Mouse (Mus musculus): ENCODE results near the gene Limch1.

The Limch1 gene

DNA sequence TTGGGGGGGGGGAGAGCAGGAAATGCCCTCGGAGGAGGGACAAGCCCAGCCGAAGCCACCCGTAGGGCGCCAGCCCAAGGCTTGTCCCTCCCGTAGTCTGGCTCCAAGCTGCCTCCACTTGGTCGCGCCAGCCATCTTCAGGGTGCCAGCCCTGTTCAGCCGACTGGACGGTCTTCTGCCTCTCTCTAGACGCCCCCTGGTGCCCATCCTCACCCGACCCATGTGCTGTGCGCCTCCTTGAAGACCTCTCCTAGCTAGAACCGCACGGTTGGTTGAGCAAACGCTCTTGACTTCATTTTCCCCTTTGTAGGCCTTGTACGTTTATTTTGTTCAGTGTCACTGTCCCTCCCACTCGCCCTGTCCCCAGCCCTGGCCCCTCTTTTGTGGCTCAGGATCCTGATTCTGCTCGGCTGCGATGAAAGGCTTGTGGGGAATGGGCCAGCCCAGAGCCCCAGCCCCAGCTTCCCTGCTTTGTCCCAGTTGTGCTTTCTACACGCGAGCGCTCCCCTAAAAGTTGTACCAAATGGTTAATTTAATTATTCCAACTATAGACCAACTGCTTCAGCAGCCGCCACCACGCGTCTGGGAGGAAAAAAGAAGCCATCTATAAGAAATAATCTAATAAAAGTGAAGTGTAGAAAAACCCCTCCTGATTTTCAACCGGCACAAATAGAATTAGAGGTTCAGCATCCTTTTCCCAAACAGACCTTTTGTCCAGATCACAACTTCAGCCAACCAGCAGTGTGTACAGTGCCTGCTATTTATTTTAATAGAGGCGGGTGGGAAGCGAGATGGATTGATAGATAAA, 356.4 kb downstream of the Limch1 start:
- DNase-seq (ENCODE audit: low spot score in 2 of 2) = no peak

DNA sequence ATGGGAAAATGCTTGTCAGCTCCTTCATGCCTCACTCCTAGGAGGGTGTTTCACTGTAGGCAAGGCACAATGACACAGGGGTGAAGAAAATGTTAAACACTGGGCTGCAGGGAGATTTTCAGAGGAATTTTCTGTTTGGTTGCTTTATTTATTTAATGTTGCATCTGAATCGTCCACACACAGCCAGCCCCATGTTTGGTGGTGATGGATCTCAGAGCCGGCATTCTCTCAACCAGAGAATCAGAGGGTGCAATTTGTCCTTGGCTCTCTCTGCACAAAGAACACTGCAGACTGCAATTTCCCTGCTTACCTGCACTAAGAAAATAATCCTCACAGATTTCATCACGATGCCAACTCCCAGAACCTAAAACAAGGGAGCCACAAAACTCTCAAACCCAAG, 357.4 kb downstream of the Limch1 start:
- no peak for DNase-seq (ENCODE audit: low spot score in 2 of 2)

DNA sequence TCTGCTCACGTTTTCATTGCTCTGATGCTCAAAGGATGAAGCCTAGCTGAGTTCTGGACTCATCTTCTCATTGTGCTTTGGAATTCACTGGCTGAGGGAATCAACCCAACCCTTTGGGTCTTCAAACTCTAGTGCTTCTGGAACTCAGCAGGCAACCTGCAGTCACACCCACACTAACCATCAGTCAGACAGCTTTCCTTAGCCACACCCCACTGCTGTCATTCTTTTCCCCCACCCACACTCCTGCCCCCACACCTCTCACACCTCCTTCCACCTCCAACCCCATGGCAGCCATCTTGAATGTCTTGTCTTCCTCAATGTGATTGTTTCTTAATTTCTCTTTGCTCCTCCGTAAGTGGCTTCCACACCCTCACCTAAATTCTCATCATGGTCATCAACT, 360.6 kb downstream of the Limch1 start:
- DNase-seq (ENCODE audit: low spot score in 2 of 2) = no peak
